Mouse (Mus musculus) left cerebral cortex, postnatal 4 days (tissue): ENCODE results near the gene Lipc. TPM values are rescaled to one million over a fixed set of nuclear protein-coding genes. Genes with fewer than 3 reads are reported as not detected.
"Not testable (repeated sequence)": the region's sequence is repeated elsewhere in the genome, so short reads cannot be mapped to it uniquely, and the experiment has no call there.

Source experiments
- DNase-seq: peaks from one replicate; pipeline ENCODE4 v3.0.0-alpha.2; 2022
- intact Hi-C: fragments of 180-260 bp; cut with DNase I; formaldehyde crosslinking; loops from one replicate; pipeline ENCODE4 v1.15.1; 2025
- total RNA-seq, 2 experiments: library from RNA; stranded (reverse); gene quantifications; 2 replicates each; pipeline ENCODE4 v1.2.3; 2021

The Lipc gene
- total RNA-seq, 2 experiments from 2014 or later: not detected

DNA sequence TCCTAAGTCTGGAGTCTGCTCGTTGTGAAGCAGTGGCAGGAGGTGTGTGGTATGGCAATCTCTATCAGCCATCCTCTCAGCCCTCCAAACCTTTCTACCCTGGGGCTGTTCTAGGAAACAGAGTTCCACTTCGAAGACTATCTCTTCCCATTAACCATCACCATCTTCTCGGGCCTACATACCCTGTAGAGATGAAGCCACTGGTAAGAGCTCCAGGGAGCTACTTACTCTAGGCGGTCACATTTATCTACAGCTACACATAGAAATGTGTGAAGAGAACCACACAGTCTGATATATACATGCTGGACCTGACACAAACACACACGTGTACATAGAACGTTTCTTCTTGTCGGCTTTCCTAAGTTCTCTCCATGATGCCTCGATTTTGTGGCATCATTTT is 79.4 kb downstream of the Lipc start:
- no peak for DNase-seq
- intact Hi-C loops: no loop called here

DNA sequence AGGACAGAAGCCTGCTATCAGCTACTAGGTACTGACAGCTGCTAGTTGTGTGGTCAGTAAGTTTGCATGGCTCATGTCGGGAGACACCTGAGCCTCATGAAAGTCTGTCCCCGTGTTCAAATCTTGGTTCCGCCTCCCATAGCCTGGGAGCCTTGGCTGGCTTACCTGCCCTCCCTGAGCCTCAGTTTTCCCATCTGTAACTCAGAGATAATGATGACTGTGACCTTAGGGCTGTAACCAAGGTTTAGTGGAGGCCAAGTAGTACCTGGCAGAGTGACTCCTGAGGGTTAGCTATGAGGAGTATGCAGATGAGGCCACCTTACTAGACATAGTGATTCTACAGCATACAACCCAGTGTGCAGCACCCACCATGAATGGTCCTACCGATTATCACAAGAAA is 81.7 kb downstream of the Lipc start:
- intact Hi-C loops: no loop called here
- no peak for DNase-seq

DNA sequence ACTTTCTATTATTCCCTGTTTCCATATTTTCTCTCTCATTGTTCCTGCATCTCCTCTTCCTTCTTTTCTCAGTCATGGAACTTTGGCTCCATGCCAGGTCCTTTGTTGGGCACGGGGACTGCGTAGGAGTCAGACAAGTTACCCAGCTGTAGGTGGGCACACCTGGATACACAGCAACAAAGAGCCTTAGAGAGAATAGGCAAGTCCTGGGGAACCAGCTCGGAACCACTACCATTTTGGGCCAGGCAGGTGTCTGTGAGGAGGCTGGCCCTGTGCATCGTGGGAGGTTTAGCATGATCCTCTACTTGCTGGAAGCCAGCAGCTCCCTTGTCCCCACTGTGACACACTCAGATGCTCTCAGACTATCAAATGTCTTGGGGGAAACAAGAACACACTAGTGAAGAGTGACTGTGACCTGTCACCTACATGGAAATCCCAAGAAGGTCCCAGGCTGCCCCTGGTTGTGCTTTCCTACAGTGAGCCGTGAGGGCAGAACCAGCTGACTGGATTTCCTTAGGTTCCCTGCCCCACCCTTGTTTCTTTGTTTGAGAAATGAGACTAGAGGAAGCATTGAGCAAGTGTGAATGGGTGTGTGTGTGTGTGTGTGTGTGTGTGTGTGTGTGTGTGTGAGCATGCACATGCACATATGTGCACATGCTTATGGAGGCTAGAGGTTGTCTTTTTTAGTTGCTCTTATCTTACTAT is 82.7 kb downstream of the Lipc start:
- intact Hi-C loops: no loop called here
- DNase-seq: no peak

DNA sequence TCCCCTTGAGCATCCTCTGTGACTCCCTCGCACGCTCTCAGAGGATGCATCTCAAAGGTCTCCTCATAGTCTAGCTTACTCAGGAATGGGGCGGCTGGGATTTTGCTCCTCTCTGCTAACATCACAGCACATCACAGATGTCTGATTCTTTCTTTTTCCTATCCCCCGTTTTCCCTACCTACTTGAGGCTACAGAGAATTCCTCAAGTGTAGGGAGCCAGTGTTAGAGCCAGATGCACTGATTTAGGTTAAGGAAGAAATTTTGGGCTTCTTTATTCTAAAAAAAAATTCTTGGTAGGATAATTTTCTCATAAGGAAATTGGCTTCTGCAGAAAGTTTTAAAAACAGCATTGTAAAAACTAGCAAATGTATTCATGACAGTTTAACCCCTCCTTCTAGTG is 84.6 kb downstream of the Lipc start:
- intact Hi-C loops: no loop called here
- DNase-seq: no peak

DNA sequence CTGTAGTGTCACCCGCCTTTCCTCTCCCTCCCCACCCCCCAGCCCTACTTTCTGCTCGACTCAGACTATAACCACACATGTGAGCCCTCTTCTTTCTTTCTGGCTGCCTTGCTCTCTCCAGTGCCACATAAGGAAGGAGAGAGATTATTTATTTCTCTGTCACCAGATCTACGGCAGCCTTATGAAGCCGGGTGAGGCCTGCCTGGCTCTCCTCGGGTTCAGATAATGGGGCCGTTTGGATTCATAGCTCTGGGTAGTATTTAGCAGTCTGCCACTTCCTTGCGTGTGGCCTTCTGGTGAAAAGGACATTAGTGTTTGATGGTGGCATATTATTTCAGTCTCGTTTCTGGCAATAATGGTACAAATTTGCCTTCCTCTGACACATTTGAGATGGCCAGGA is 88.0 kb downstream of the Lipc start:
- intact Hi-C loops: no loop called here
- no peak for DNase-seq

DNA sequence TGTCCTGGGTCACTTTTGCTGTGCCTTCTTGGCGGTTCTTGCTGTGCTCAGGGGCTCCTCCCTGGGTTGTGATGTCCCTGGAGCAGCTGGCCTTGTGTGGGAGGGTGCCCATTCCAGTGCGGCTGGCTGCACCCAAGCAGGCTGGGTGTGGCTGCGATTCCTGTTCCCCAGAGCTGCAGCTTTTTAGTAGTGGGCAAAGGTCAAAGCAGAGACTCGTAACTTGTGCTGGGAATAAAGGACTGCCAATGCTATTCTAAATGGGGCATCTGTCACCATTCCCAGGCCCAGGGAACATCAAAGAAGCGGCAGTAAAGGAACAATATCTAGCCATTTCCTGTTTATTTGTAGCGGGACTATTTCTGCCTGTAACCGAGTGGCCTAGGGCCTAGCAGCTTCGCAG is 88.7 kb downstream of the Lipc start:
- intact Hi-C loops: no loop called here
- no peak for DNase-seq

DNA sequence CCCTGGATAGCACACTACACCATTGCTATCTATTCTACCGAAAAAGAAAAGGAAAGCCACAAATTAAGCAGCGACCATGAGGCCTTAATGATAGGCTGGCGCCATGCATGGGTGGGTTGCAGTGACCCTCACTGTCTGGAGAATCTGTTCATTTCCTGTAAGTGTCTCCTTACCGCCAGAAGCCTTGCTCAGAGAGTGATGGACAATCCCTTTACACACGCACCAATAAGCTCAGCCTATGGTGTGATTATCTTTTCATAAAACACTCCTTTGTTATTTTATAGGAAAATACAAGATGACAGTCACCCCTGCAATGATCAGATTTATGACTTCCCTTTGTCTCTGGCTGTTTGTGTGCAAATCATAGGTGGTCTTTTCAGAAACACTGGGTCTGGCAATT is 92.8 kb downstream of the Lipc start:
- intact Hi-C loops: no loop called here
- no peak for DNase-seq

DNA sequence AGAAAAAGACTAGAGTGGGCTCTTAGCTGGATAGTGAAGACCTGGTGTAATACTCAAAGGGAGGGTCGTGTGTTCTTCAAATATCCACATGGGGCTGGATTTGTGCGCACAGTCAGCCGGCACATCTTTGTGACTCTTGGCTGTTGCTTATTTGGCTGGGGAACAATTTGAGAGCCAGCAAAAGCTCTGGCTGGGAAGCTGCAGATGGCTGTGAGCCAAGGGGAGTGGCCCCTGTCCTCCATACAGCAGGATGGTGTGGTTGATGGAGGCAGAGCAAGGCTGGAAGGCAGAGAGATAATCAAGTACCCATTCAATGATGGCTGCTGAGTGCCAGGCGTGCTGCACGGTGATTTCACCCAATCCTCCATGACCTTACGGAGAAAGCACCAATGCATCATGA is 96.2 kb downstream of the Lipc start:
- intact Hi-C loops: no loop called here
- peak; percentile 78 for DNase-seq

DNA sequence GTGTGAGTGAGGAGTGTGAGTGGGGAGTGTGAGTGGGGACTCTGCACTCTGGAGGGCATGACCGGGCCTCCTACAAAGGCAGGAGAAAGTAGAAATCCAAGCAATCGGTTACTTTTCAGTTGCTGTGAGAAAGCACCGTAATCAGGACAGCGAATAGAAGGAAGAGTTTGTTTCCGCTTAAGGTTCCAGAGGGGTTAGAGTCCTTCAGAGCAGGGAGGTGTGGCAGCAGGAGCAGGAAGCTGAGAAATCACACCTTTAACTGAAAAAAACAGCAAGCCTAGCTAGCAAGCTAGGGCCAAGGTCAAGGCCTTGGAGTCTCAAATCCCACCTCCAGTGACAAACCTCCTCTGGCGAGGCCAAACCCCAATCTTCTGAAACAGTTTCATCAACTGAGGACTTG is 97.1 kb downstream of the Lipc start:
- intact Hi-C loops: no loop called here
- DNase-seq: no peak

DNA sequence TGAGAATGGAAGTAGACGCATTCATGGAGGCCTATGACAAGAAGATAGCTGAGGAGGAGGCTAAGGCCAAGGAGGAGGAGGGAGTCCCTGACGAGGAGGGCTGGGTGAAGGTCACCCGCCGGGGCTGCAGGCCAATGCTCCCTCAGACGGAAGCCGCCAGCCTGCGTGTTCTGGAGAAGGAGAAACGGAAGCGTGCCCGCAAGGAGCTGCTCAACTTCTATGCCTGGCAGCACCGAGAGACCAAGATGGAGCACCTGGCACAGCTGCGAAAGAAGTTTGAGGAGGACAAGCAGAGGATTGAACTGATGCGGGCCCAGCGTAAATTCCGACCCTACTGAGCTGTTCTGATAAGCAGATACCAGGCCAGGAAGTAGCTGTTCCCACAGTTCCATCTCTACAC is 98.9 kb downstream of the Lipc start:
- intact Hi-C loops, DNase-seq: not testable (repeated sequence)

DNA sequence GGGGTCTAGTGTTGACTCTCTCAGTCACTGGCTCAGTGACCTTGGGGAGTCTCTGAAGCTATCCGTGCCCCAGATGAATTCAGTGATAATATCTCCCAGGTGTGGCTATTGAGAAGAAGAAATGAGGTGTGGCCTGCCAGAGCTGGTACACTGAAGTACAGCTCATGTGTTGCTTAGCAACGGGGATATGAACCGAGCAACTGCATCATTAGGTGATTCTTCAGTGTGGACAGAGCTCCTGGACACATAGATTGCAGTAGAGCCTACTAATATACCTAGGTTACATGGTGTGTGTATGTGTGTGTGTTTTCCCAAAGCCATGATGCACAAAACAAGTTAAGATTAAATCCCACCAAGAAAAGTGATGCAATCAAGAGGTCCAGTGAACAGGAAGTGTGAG is 100.5 kb downstream of the Lipc start:
- intact Hi-C loops: no loop called here
- DNase-seq: no peak

DNA sequence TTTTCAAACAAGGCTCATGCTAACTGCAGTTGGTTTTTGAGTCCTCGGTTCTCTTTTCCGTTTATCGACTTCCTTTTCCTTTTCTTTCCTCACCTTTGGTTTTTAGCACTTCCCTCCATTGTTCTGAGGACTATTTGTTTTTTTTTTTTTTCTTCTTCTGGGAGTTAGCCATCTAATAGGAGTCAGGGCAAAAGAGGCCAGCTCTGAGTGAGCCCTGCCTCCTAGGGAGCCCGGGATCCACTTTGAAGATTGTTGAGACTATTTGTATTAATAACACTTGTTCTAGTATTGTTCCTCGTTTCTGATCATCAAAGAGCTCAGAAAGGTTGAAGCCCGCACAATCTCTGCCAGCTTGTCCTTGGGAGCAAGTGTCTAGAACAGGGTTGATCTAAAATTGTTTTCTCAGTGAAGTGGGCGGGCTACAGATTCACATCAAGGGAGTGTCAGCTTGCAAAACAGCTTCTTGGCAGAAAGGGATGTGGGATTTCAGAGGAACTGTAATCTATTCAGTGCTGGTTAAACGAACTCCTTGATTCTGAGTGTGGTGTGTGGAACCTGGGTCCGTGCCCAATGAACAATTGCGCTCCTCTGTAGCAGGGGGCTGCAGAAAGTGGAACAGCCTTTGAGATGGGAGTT is 103.8 kb downstream of the Lipc start:
- peak; percentile 71 for DNase-seq
- intact Hi-C loops: no loop called here

DNA sequence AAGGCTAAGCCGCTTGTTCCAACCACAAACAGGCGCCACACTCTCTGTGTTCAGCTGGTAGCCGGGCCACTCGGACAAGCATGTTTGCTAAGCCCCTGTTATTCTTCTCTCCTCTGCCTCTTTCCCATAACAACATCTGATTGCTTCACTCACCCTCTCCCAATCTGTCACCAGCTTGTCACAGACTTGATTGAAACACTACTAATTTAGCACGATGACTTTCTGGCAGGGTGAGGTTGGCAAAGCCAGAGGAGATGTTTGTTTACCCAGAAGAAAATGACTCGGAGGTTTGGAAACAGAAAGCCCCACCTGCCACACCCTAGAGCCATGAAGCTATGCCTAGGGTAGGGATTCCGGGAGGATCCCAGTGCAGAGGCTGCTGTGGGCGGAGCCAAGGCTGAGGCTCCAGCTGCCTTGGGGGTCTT is 104.4 kb downstream of the Lipc start:
- DNase-seq: no peak
- intact Hi-C loops: no loop called here

DNA sequence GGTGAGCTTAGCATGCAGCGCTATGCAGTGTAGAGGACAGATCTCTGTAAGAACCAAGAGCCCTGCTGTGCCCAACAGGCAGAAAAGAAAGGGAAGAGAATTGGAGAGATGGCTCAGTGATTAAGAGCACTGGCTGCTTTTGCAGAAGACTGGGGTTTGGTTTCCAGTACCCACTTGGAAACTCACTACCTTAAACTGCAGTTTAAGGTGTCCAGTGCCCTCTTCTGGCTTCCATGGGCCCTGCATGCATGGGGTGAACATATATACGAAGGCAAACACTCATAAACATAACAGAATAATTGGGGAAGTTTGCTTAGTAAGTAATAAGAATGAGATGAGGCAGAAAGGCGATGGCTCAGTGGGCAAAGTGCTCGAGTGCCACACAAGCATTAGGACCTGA is 108.8 kb downstream of the Lipc start:
- DNase-seq: no peak
- intact Hi-C loops: no loop called here

DNA sequence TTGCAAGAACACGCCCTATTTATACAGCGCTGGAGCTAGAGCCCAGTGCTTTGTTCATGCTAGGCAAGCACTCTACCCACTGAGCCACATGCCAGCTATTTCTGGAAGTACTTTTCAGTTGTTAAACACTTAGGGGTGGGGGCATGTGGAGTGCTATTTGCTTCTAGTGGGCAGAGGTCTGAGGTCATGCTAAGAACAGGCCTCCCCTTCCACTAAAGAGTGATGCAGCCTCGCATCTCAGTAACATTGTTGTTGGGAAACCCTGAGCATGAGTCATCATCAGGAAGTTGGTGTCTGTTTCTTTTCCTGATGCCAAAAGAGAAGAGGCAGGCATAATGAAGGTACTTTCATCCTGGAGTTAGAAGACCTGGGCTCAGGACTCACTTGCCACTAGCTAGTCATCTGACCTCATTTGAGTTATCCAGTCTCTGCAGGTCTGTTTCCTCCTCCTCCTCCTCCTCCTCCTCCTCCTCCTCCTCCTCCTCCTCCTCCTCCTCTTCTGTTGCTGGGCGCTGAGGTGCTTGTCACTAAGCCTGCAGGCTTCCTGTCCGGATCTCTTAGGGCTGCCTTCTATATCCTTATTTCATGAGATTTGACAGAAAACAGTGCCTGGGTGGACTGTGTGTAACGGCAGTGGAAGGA is 109.6 kb downstream of the Lipc start:
- intact Hi-C loops: no loop called here
- no peak for DNase-seq

DNA sequence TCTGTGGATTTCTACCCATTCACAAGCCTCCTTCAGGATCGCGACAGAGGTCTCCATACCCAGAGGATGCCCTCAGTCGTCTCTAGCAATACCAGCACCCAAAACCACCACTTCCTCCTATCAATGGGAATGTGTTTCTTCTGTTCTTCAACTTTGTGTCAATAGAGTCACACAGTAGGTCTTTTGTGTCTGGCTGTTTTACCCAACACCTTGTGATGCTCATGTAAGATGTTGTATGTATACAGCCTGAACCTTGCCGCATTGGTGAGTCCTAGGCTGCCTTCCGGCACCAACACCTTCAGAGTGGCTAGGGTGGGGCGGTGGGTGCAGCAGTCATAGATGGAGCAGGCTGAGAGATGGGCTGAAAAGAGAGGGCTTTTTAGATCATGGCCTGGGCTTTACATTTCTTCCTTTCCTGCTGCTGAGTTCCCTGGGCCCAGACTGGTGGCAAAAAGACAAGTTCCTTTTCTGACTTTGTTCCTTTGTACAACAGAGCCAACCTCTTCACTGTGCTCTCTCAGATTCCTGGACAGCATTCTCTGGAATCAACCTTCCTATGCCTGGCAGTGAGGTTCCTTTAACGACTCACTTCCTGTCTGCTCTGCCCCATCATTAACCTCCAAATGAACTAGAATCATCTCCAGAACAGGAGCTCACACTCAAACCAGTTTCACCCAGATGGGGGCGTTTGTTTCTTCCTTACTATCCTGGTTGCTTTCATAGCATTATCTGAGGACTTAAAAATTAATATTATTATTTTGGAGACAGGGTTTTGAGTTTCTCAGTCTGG is 110.4 kb downstream of the Lipc start:
- DNase-seq: no peak
- intact Hi-C loops: no loop called here

DNA sequence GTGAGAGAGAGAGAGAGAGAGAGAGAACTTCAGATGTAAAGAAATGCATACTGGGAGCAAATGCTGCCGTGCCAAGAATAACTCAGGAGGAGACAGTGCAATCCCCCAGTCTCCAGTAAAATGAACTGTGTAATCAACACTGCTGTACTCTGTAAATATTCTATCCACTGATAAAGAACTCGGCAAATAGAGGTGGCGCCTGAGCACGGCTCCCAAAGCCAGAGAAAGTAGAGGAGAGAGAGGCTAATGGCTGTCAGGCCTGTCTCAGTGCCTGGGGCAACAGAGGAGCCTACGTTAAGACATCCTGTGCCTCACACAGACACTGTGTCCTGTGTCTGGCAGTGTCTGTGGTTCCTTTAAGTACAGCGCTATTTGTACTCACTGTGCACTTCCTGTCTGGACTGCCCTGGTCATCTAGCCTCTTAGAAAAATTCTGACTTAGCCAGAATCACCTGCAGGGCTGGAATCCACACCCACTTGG is 111.1 kb downstream of the Lipc start:
- intact Hi-C loops: no loop called here
- no peak for DNase-seq

DNA sequence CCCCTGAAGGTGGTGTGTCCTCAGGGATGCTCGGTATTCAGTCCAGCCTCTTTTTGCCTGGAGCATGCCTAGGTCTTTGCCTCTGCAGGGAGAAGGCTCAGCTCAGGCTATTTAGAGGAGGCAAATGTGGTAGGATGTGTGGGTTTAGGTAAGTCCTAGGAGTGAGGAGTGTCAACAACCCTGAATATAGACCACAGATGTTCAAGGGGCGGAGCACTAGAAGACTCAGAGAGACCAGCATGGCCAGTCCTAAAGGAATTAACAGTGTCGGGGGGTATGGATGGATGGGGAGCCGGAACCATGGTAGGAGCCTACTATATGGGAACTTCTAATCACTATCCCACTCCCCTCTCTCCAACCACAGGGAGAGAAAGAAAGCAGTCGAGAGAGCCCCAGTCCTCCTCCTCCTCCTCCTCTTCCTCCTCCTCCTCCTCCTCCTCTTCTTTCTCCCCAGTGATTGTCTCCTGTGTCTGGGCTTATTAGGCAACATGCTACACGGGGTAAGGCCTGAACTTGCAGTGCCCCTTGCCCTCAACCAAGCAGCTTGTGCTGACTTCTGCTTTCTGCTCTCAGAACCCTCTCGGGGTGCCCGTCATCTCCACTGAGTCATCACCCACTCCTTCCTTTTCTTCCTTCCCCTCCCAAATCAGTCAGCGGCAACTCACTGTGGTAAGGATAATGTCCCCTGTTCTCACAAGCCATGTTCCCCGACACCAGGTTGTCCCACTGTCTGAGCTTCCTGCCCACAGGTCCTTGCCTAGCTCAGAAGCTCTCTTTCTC is 113.7 kb downstream of the Lipc start:
- intact Hi-C loops: no loop called here
- DNase-seq: no peak

DNA sequence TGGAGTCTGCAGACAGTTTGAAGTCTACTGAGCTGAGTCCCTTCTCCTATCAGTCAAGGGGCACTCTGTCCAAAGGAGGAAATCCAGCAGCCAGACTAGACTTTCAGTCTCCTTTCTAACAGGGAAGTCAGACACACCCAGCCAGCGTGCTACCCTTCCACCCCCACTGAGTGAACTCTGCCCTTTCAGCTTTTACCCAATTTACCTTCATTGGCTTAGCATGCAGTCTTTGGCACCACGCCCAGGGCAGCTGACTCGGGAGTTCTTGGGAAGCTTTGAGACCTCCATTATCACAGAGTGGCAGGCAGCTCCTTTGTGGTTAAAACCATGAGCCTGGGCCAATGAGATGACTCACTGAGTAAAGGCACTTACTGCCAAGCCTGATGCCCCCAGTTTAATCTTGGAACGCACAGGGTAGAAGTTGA is 117.3 kb downstream of the Lipc start:
- DNase-seq: peak; percentile 62
- intact Hi-C loops: no loop called here

DNA sequence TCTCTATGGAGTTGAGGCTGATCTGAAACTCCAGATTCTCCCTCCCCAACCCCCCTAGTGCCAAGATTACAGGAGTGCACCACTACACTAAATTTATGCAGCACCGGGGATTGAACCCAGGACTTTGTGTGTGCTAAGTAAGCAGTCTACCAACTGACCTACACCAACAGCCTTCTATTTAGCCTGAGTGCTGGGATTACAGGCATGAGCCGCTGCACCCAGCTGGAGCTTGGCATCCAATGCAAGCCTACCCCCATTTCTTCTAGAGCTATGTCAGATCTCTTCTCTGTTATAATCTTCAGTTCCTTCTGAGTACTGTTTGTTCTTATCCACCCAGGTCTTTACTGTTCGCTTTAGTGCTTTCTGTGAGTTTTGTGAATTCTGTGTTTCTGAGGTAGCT is 117.8 kb downstream of the Lipc start:
- no peak for DNase-seq
- intact Hi-C loops: no loop called here
